Mouse (Mus musculus) hindbrain, embryonic 16.5 days (tissue): Measurements from ENCODE around the gene P2ry4. TPM values are rescaled to one million over a fixed set of nuclear protein-coding genes. Genes with fewer than 3 reads are reported as not detected.

ENCODE experiments used
- ATAC-seq: fragments of 200-750 bp; cut with Nextera tagmentation; 2 replicates; pipeline ENCODE4 v1.8.0; 2017; ENCODE audit warnings: moderate TSS enrichment, moderate library complexity
- H3K27ac ChIP-seq: fragments of 300-500 bp; sonication (generic); 2 replicates; pipeline ENCODE4 v1.5.1; 2014; ENCODE audit warnings: low read depth, mild to moderate bottlenecking, control low read depth, low read length, moderate library complexity
- H3K27me3 ChIP-seq: fragments of 300-500 bp; sonication (generic); replicated peaks from 2 replicates; pipeline ENCODE4 v1.6.1; 2014; ENCODE audit warnings: low read length; ENCODE audit not compliant: control insufficient read depth, insufficient read depth
- H3K36me3 ChIP-seq: fragments of 300-500 bp; sonication (generic); 2 replicates; pipeline ENCODE4 v1.6.1; 2014; ENCODE audit warnings: mild to moderate bottlenecking, low read length, moderate library complexity, mixed read lengths; ENCODE audit not compliant: control insufficient read depth, insufficient read depth
- H3K4me1 ChIP-seq: fragments of 300-500 bp; sonication (generic); 2 replicates; pipeline ENCODE4 v1.6.1; 2014; ENCODE audit warnings: low read depth, low read length; ENCODE audit not compliant: control insufficient read depth, insufficient read depth
- H3K4me2 ChIP-seq: fragments of 300-500 bp; sonication (generic); 2 replicates; pipeline ENCODE4 v1.6.1; 2014; ENCODE audit warnings: mild to moderate bottlenecking, low read length, control low read depth, moderate library complexity
- H3K4me3 ChIP-seq: fragments of 300-500 bp; sonication (generic); 2 replicates; pipeline ENCODE4 v1.5.1; 2014; ENCODE audit warnings: mild to moderate bottlenecking, low read length, control low read depth, moderate library complexity
- H3K9ac ChIP-seq: fragments of 300-500 bp; sonication (generic); 2 replicates; pipeline ENCODE4 v1.6.1; 2014; ENCODE audit warnings: low read depth, mild to moderate bottlenecking, control low read depth, low read length, moderate library complexity
- H3K9me3 ChIP-seq: fragments of 300-500 bp; sonication (generic); 2 replicates; pipeline ENCODE4 v1.6.1; 2014; ENCODE audit warnings: mild to moderate bottlenecking, low read length, moderate library complexity; ENCODE audit not compliant: control insufficient read depth
- WGBS: fragments of 180-500 bp; shearing (Covaris S2); extraction: QIAGEN DNeasy Blood & Tissue Kit; methylation state at CpG from one replicate; pipeline ENCODE4 v1.1.7; 2014; 5-methylcytosine and 5-hydroxymethylcytosine counted together
- polyA plus RNA-seq: library from polyadenylated mRNA; unstranded; fragments of >200 nt; fragmentation: Nextera tagmentation; extraction: Ambion mirVana; gene quantifications from 2 replicates; pipeline ENCODE4 v1.2.1, GENCODE M21; 2015

The P2ry4 gene
- not detected in 2 replicates for polyA plus RNA-seq

DNA sequence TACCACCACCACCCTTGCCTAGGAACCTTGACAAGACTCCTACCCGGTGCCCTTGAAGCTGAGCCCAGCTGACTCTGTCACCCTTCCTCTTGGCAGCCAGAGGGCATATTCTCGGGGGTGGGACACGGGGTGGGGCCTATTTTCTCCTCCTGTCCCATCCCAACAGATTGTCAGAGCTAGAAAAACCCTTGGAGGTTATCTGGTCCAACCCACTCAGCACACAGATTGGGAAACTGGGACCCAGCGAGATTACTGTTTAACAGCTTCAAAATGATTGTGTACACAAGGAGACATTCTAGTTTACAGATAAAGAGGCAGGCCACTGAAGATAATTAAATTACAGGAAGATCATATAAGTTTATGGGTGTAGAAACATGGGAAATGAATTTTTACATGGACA is at the start of gene P2ry4:
Gene P2ry4, minus strand, starts transcription at position 79 of the 400 bp plus-strand sequence.
- no peaks in the 10 kb centered on the region for H3K9me3 ChIP-seq
- H3K27me3 ChIP-seq = no peaks in the 10 kb centered on the region
- no peak within 1 kb of the TSS for H3K4me2 ChIP-seq
- H3K9ac ChIP-seq = no peak within 1 kb of the TSS
- 64% methylated on average over 4 of the region's 4 CpGs for WGBS
- no peak within 1 kb of the TSS for H3K27ac ChIP-seq
- no peaks in the 10 kb centered on the region for H3K4me1 ChIP-seq
- no peaks in the 10 kb centered on the region for H3K36me3 ChIP-seq
- ATAC-seq = no peak
- no peak within 1 kb of the TSS for H3K4me3 ChIP-seq

DNA sequence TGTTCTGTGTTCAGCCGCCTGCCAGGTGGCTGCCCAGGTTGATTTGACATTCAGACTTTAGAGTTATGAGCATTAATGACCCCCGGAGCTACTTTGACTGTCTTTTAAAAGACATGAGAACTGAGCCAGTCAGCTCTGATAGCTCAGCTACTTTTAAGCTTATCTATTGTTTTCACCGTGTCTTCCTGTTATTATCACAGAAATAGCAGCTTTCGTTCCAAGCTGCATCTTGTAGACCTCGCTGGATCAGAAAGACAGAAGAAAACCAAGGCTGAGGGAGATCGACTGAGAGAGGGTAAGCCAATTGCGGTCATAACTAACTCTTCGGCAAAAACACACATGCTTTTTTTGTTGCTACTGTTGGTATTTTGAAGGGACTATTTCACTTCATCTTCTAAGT is 43.8 kb upstream of the P2ry4 start:
- Histone ChIP-seq H3K36me3 (no peaks in the 10 kb centered on the region), H3K4me2 (no peak overlapping the region), H3K4me3 (no peak overlapping the region), H3K9me3 (no peaks in the 10 kb centered on the region), H3K4me1 (no peaks in the 10 kb centered on the region), H3K27ac (no peak overlapping the region), H3K9ac (no peak overlapping the region), H3K27me3 (no peaks in the 10 kb centered on the region)
- no peak for ATAC-seq
- WGBS = 89% methylated on average over 8 of the region's 8 CpGs

DNA sequence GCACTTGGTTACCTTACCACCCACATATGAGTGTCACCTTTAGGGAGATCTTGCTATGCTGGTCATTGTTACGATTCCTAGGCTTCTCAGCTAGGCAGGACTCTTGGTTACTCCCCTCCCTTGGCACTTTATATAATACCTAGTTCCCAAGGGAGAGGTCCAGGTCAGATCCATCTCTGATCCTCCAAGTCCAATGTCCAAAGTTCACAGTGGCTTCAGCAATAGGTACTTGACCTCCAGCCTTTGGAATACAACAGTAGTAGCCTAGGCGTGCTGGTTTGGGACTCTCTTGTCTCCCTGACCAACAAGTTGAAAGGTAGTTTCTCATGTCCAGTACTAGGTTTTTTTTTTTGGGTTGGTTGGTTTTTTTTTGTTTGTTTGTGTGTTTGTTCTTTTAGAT is 34.4 kb upstream of the P2ry4 start:
- Histone ChIP-seq H3K4me3 (no peak overlapping the region), H3K36me3 (no peaks in the 10 kb centered on the region), H3K27me3 (no peaks in the 10 kb centered on the region), H3K4me2 (no peak overlapping the region), H3K9ac (no peak overlapping the region), H3K9me3 (no peaks in the 10 kb centered on the region), H3K4me1 (peaks cover 4% of the 10 kb centered on the region), H3K27ac (no peak overlapping the region)
- WGBS = 95% methylated on average over 2 of the region's 2 CpGs
- ATAC-seq = no peak

DNA sequence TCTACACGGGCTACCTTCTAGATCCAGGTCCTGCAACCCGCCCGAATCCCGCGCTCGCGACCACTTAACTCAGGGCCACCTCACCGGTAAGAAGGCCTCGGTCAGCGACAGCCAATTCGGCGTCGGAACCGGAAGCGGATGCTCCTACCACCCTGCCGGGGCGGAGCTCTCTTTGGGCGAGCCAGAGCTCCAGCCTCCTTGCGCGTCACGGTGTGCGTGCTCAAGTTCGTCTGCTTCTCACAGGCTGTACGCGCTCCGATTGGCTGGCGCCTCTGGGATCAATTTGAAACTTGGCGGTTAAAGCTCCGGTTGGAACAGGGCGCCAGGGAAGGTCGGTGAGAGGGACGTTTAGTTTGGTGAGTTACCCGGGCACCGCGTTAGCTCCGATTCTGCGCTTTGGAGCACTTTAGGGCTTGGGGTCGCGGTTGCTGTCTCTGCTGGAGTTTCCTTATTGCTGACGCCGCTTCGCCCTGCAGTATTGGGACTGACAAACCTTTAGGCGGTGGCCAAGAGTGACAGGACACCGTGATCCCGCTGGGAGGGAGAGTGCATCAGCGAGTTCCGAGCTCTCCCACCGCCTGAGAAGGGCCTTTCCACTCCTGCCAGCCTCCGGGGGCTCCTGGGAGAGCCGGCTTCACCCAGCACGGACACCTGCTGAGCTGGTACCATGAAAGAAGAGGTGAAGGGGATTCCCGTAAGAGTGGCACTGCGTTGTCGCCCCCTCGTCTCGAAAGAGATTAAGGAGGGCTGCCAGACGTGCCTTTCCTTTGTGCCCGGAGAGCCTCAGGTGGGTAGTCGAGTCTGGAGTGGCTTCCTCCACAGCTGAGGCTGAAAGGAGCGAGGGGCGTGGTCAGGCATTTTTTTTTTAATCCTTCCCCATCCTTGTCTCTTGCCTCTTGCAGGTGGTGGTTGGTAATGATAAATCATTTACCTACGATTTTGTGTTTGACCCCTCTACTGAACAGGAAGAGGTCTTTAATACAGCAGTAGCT is 31.4 kb upstream of the P2ry4 start, which contains the start of gene Pdzd11:
Gene Pdzd11, minus strand, starts transcription at position 767 of the 992 bp plus-strand sequence.
- WGBS = 25% methylated on average over 60 of the region's 62 CpGs
- peak within 1 kb of the TSS; percentile 83 for H3K4me2 ChIP-seq
- no peaks in the 10 kb centered on the region for H3K9me3 ChIP-seq
- peak within 1 kb of the TSS; percentile 55 for H3K4me3 ChIP-seq
- peak within 1 kb of the TSS; percentile 55 for H3K9ac ChIP-seq
- H3K27me3 ChIP-seq = no peaks in the 10 kb centered on the region
- H3K27ac ChIP-seq = peak within 1 kb of the TSS; percentile 59
- H3K36me3 ChIP-seq = peaks cover 4% of the 10 kb centered on the region; the same call in 1 of the 2 replicates
- peak; percentile 100 for ATAC-seq
- peaks cover 4% of the 10 kb centered on the region for H3K4me1 ChIP-seq

DNA sequence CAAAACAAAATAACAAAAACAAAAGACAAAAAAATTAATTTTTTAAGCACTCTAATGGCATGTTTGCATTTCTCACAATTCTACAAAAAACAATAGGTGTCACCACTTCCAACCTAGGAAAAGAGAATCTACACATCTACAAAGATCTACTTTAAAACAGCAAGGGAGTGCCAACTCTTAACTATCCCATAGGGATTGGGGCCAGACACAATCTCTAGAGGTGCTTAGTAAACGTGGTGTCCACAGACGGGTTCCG is 30.8 kb upstream of the P2ry4 start, which contains the start of gene Kif4:
Gene Kif4, plus strand, starts transcription at position 192 of the 256 bp plus-strand sequence.
- Histone ChIP-seq H3K27ac (peak within 1 kb of the TSS; percentile 59), H3K36me3 (peaks cover 4% of the 10 kb centered on the region; the same call in 1 of the 2 replicates), H3K27me3 (no peaks in the 10 kb centered on the region), H3K9me3 (no peaks in the 10 kb centered on the region), H3K4me2 (peak within 1 kb of the TSS; percentile 83), H3K4me3 (peak within 1 kb of the TSS; percentile 55), H3K9ac (peak within 1 kb of the TSS; percentile 55), H3K4me1 (peaks cover 4% of the 10 kb centered on the region)
- no peak for ATAC-seq
- 32% methylated on average over 3 of the region's 3 CpGs for WGBS

DNA sequence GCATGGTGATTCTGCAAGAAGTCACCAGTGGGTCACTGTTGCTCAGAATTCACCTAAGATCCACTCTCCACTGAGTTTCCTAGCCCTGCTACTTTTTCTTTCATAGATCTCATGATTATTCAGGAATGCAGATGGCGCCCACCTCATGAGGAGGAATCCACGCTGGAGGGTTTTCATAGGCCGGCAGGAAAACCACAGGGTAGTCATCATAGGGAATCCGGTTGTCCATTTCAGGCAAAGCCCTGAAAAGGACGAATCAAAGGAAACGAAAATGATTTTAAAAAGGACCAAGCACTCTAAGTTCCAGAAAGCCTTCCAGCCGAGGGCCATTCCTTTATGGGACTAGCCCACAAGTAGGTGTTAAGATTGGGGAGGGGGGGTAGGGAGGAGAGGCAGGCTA is 30.5 kb upstream of the P2ry4 start:
- ATAC-seq = no peak
- H3K27me3 ChIP-seq = no peaks in the 10 kb centered on the region
- peak overlapping the region; percentile 45 for H3K4me2 ChIP-seq
- H3K4me3 ChIP-seq = peak overlapping the region; percentile 55
- WGBS = 45% methylated on average over 7 of the region's 7 CpGs
- peak overlapping the region; percentile 55; the same call in 1 of the 2 replicates for H3K9ac ChIP-seq
- peaks cover 4% of the 10 kb centered on the region; the same call in 1 of the 2 replicates for H3K36me3 ChIP-seq
- no peak overlapping the region for H3K27ac ChIP-seq
- H3K4me1 ChIP-seq = peaks cover 4% of the 10 kb centered on the region
- H3K9me3 ChIP-seq = no peaks in the 10 kb centered on the region

DNA sequence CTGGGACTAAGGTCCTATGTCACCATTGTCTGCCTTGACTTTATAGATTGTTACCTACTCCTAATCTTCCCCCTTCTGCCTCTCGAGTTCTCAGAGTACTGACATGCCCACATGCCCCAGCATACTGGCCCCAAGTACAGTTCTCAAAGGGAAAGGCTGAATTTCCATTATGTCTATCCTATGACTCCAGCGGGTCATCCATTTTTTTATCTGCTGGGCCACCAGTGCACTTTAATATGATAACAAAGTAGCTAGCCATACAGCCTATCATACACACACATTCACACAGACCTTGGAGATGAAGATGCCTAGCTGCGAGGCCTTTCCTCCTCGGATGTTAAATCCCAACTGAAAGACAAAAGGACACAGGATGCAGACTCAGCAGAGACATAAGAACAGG is 29.6 kb upstream of the P2ry4 start:
- Histone ChIP-seq H3K27ac (no peak overlapping the region), H3K9ac (no peak overlapping the region), H3K4me3 (no peak overlapping the region), H3K4me2 (no peak overlapping the region), H3K27me3 (no peaks in the 10 kb centered on the region), H3K36me3 (peaks cover 4% of the 10 kb centered on the region; the same call in 1 of the 2 replicates), H3K9me3 (no peaks in the 10 kb centered on the region), H3K4me1 (peaks cover 4% of the 10 kb centered on the region)
- ATAC-seq = no peak
- 93% methylated on average over 4 of the region's 4 CpGs for WGBS

GRCm38 (mm10) chrX:100621366-100621765 is 26.7 kb upstream of the P2ry4 start:
- Histone ChIP-seq H3K9me3 (no peaks in the 10 kb centered on the region), H3K27ac (no peak overlapping the region), H3K36me3 (peaks cover 4% of the 10 kb centered on the region; the same call in 1 of the 2 replicates), H3K4me3 (no peak overlapping the region), H3K4me1 (peaks cover 4% of the 10 kb centered on the region), H3K4me2 (no peak overlapping the region), H3K27me3 (no peaks in the 10 kb centered on the region), H3K9ac (no peak overlapping the region)
- WGBS = 71% methylated on average over 2 of the region's 2 CpGs
- ATAC-seq = no peak

DNA sequence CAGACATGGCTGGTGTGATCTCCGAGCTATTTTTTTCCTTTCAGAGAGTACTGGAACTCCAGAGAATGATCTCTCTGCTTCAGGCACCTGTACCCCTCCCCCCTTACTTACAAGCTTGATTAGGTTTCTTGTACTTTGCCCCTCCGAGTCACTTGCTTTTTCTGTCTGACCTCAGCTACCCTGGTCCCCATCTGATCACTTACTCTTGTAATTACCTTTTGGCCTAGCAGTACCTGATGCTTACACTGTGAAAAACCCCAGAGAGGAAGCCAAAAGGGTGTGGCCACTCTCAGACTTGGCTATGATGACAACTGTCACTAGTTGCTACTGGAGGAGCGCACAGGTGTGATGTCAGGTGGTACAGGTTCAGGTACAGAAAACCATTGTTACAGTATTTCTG is 23.8 kb upstream of the P2ry4 start:
- Histone ChIP-seq H3K4me3 (no peak overlapping the region), H3K27ac (no peak overlapping the region), H3K27me3 (no peaks in the 10 kb centered on the region; the same call in 1 of the 2 replicates), H3K36me3 (peaks cover 4% of the 10 kb centered on the region; the same call in 1 of the 2 replicates), H3K4me2 (no peak overlapping the region), H3K9ac (no peak overlapping the region), H3K4me1 (no peaks in the 10 kb centered on the region), H3K9me3 (no peaks in the 10 kb centered on the region)
- WGBS = 63% methylated on average over 3 of the region's 3 CpGs
- ATAC-seq = no peak
